Mouse (Mus musculus) embryonic fibroblast, embryonic 13.5 days (primary cell): ENCODE measurements around the gene Marveld1.

Experiments
- CTCF ChIP-seq: IDR thresholded peaks from 2 replicates; pipeline ENCODE4 v1.5.1; 2011; ENCODE audit warnings: mild to moderate bottlenecking, control low read depth, low read length, moderate library complexity, borderline replicate concordance; ENCODE audit not compliant: insufficient read depth
- POLR2A ChIP-seq: IDR thresholded peaks from 2 replicates; pipeline ENCODE4 v1.6.1; 2011; ENCODE audit warnings: low read depth, mild to moderate bottlenecking, control low read depth, low read length, moderate library complexity

- TF ChIP-seq POLR2A (no peak), CTCF (no peak)
These were observed 29.1 kb upstream of the Marveld1 start for GRCm38 (mm10) chr19:42118142-42118541.
